Mouse (Mus musculus): ENCODE measurements around the gene Ninj1.

GRCm38 (mm10) chr13:49148687-49149086 lies 38.6 kb upstream of the Ninj1 start:
- no peak for TF ChIP-seq CTCF (IDR thresholded peaks at IDR 0.05; ENCODE audit: insufficient read depth, low read depth, low read length)
- TF ChIP-seq POLR2A (IDR thresholded peaks at IDR 0.05; ENCODE audit: insufficient read depth, low read depth, low read length) = no peak
